Mouse (Mus musculus): ENCODE results near the gene Arhgef17.

Arhgef17 gene

DNA sequence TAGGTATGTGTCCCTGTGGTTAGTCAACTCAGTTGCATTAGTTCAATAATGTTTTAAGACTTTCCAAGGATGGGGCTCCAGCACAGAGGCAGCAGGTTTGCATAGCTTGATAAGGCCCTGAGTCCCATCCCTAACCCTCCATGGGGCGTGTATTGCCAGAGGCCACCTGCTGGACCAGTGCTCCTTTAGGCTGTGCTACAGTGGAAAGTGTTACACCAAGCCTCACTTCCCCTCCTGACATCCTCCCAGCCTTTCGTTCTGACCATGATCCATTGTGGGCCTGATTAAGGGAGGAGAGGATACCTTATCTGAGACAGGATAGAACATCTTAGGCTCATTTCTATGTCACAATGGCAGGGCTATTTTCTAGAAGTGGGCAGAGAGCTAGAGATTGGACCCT, 88.0 kb downstream of the Arhgef17 start:
- no peak for DNase-seq

DNA sequence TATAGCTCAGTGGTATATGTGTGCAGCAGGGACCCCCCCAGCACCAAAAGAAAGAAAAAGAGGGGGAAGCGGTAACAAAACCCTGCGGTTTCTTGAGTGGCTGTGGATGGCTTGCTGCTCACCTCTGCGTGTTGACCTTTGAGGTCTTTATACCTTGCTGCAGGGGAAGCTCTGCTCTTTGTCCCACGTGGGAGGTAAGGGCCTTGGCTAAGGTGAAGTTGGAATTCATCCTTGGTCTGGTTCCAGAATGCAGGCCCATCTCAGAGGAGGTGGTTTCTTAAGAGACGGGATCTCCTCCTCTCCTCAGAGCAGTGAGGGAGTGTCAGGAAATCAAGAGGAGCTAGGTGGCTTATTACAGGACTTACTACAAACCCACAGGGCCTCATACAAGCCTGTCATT, 89.7 kb downstream of the Arhgef17 start:
- no peak for DNase-seq

DNA sequence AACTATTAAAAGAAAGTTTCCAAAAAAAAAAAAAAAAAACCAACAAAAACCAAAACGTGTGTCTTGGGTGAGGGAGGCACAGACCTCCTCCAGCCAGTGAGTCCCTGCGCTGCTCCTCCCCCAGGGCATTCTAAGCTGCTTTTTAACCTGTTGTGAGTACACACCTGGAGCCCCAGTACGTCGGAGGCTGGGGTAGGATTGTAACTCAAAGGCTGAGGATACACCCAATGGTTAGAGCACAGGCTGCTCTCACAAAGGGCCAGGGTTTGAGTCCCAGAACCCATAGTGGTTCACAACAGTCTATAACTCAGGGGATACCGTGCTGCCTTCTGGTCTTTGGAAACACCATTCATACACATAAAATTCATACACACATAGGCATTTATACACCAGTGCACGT, 90.3 kb downstream of the Arhgef17 start:
- DNase-seq: no peak

DNA sequence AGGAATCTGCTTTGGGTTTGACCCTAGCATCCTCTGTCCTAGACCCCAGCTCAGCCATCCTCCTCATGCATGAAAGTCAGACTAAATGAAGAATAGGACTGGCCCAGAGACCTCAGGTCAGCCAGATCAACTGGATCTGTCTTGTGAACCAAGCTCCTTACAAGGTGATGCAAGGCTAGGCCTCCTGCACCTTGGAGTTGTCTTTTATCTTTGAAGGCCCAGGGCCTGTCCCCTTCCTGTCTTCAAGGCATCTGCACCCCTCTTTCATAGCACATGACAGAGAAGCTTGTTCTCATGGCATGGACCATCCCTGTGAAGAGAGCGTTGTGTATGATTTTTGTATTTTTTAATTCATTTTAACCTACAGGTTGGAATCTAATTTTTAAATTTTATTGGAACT, 91.0 kb downstream of the Arhgef17 start:
- no peak for DNase-seq

DNA sequence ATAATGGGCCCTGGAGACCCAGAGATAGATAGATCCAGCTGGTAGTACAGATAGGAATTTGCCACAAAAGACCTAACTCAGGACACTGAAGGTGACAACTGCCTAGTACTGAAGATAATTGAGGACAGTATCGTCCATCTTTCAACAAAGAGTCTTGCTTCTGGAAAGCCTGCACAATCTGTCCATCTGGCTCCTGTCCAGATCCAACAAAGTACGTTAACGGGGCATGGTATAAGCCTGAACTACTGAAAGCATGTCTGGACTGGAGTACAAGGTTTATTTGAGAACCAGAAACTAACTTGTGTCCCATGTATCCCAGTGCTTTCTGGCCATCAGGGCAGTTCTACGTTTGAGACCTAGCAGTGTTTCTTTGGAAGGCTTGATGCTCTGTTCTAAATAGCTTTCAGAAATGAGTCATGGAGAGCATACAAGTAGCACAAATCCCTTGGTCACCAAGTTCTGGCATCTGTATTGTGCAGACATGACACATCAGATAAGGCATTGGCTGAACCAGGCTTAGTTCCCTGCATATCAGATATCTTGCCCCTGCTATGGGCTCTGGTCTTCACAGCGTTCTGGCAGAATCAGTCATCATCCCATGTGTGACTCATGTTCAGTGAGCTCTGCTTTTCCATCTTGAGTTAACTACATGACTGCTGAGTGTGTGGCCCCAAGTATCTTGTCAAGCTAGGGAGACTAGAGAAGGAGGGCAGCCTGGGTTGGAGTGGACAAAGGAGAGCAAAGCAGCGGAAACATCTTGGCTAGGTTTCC, 92.1 kb downstream of the Arhgef17 start:
- no peak for DNase-seq

DNA sequence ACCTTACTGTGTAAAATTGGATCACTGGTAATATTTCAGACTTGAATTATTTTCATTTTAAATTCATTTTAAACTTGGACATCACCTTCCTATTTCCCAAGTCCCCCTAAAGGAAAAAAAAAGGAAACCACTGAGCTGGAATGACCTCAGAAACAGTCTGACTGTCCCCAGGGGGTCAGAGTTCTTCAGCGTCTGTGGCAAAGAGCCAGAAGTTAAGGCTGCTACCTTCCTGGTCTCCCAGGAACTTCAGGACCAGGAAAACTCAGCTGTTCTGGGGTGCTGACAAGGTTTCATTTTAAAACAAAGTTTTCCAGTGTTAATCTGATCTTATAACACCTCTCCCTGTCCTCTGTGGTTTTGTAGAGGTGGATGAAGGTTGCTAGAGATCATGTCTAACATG, 94.2 kb downstream of the Arhgef17 start:
- no peak for DNase-seq

DNA sequence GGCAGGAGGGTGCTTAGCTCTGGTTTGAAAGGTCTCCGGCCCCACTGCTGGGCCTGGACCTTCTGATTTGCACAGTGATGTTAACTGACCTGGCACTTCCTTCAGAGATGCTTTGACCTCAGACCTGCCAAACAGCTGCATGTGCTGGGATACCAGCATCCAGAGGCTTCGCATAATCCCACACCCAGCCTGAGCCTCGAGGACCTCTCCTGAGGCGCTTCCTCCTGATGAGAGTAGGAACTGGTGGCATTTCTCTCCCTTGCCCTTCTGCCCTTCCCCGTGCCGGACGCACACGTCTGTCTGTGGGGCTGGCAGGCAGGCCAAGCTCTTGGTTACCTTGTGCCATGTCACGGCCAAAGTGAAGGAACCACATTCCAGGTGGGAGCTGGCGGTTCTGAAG, 95.2 kb downstream of the Arhgef17 start:
- DNase-seq: no peak

DNA sequence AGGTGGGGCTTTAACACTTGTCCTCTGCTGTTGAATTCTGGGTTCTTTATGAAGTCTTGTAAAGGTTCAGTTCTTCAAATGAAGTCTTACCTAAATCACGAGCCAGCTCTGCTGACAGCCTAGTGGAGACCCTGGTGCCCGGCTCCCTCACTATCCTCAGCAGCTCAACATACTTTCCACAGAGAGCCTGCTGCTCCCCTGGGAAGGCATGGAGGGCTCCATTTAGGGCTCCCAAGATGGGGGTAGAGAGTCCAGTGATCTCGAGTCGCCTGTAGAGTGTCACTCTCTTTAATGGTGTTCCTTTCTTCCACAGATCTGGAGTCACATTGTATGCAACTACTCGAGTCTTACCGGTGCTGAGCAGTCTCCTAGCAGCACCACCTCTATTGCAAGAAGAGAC, 96.2 kb downstream of the Arhgef17 start:
- DNase-seq: no peak

DNA sequence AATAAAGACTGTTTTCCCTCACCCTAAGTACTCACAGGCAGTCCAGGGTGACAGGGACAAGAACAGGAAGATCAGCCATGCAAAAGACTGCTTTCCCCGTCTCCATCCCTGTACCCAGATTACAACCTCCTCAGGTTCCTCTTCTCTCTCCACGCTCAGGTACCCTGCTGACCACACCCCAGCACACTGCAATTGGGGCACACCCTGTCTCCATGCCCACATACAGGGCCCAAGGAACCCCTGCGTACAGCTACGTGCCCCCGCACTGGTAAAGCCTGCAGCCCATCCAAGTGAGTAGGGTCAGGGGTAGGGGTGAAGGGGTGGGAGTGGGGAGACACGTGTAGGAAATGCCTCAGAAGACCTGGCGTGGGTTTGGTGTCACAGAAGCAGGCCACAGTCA, 96.7 kb downstream of the Arhgef17 start:
- DNase-seq: no peak

DNA sequence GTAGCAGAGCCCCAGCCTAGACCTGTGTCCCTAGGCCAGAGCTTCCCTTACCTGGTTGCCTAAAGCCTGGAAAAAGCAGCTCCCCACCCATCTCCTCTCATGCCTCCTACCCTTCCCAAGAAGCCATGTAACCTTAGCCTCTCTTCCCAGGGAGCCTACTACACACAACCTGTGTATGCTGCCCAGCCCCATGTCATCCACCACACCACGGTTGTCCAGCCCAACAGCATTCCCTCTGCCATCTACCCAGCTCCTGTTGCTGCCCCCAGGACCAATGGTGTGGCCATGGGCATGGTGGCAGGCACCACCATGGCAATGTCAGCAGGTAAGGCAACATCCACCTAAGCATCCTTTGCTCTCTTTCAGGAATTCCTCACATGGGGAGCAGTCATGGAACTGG, 98.0 kb downstream of the Arhgef17 start:
- DNase-seq: no peak

DNA sequence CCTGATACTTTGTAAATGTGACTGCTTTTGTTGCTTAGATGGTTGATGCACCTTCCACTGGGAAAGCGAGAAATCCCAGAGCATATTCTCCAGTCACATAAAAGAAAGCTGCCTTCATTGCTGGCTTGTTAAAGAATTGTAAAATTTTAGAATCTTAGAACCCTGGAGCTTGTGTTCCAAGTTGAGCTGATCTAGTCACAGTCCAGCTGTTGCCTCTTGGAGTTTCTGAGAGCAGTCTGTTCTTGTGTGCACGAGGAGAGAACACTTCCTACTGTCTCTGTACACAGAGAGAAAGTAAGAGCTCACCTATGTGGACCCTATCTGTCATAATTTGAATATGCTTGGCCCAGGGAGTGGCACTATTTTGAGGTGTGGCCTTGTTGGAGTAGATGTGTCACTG, 103.4 kb downstream of the Arhgef17 start:
- DNase-seq: no peak

DNA sequence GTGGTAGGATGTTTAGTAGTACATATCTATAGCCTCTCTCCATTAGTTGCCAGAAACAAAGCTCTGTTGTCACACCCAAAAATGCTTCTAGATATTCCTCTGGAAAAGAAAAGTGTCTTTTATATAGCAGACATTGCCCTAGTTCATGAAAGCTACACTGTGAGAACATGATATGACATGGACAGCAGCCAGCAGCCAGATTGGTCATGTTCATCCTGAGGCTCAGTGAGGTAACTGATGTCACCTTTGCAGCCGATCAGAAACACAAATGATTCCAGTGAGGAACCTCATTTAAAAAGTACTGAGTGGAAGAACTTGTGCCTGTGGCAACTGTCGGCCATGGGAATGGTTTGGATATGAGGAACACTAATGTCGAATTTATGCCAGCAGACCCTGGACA, 107.2 kb downstream of the Arhgef17 start:
- no peak for DNase-seq

Data from thymus, postnatal 14 days (tissue).